Mouse (Mus musculus): Measurements from ENCODE around the gene Xkr7. TPM values are rescaled to one million over a fixed set of nuclear protein-coding genes. Genes with fewer than 3 reads are reported as not detected.

The Xkr7 gene
- polyA plus RNA-seq (2015; fragmentation: Nextera tagmentation; extraction: Ambion mirVana) = not detected in 2 replicates

DNA sequence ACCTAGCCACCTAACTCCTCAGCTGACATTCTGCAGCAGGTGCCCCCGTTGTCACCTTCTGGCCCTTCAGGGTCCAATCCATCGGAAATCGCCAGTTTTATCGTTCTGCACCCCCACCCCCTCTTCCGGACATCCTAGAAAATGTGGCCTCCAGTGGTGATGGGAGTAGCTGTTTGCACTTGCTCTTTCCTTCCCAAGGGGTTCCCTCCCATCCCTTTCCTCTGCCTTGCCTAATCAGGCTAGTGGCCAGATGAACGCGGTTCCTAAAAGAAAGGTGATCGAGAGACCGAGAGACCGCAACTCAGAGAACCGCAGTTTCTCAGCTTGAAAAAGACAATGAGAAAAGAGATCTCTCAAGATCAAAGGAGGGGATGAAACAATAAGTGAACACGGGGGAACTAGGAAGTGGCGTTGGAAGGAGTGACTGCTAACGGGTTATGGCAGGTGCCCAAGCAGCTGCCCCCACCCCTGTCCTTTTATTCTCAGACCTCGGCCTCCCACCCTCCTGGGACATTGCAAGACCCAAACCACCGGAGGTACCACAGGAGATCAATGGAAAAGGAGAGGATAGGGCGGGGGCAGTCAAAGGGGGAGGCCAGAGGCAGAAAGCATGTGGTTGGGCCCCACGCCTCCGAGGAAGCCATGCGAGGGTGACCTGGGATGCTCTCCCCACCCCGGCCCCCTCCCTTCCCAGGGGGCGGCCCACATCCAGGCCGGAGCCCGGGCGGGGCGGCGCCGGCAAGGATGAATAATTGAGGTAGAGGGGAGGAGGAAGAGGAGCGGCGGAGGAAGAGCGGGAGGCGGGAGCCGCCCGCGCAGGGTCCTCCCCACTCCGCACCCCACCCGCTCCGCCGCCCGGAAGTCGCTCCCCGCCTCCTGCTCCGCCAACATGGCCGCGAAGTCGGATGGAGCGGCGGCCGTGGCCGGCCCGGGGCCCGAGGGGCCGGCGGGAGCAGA, at the start of gene Xkr7:
Xkr7 (plus strand) TSS at position 727 of the 957 bp plus-strand sequence.
- ATAC-seq (ENCODE audit: insufficient read depth) = no peak

DNA sequence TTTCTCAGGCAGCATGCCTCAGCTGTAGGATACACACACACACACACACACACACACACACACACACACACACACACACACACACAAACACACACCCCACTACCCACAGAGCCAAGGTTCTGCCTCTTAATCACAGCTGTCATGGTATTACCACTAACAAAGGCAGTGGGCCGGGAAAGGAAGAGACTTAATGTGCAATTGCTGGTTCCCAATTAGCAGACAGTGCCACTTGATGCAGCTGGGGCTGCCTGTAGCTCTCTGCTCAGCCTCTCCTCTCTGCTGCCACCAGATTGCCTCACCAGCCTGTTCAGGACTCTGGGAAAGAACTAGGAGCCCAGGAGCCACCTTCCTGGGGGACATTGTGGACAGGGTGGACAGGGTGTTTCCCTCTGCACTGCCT, 46.1 kb upstream of the Xkr7 start:
- Histone ChIP-seq H3K27me3 (no peaks in the 10 kb centered on the region), H3K36me3 (replicated peaks) (no peaks in the 10 kb centered on the region), H3K4me3 (replicated peaks) (no peak overlapping the region), H3K9me3 (replicated peaks) (no peaks in the 10 kb centered on the region), H3K27ac (replicated peaks) (no peak overlapping the region), H3K4me2 (no peak overlapping the region), H3K4me1 (replicated peaks) (no peaks in the 10 kb centered on the region; the same call in 1 of the 2 replicates), H3K9ac (no peak overlapping the region)
- WGBS (ENCODE audit: insufficient replicate concordance) = 42% methylated on average over 1 of the region's 1 CpGs
- no peak for ATAC-seq (ENCODE audit: insufficient read depth)

More for the DNA sequence above, at the start of gene Xkr7:
- peak within 1 kb of the TSS; percentile 63 for H3K4me2 ChIP-seq
- H3K9ac ChIP-seq = no peak within 1 kb of the TSS
- H3K36me3 ChIP-seq (replicated peaks) = no peaks in the 10 kb centered on the region
- peak within 1 kb of the TSS; percentile 34 for H3K4me3 ChIP-seq (replicated peaks)
- WGBS (ENCODE audit: insufficient replicate concordance) = 2% methylated on average over 48 of the region's 54 CpGs
- no peaks in the 10 kb centered on the region for H3K9me3 ChIP-seq (replicated peaks)
- H3K4me1 ChIP-seq (replicated peaks) = peaks cover 8% of the 10 kb centered on the region; the same call in 1 of the 2 replicates
- H3K27me3 ChIP-seq = peaks cover 81% of the 10 kb centered on the region
- no peak within 1 kb of the TSS for H3K27ac ChIP-seq (replicated peaks)

DNA sequence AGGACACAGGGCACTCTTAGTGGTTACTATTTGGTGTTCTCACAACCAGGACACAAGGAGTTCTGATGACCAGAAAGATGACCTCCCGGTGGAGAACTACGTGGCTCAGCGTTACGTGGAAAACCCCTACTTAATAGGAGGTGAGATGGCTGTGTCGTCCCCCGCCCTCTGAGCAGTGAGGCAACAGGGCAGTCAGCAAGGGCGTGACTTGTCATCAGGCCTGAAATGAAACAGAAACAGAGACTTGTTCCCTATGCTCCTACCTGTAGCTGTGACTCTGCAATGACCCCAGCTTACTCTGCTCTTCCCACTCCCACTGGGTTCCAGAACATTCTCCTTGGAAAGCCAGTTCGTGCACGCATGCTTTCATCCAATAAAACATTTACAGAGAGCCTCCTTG, 40.1 kb upstream of the Xkr7 start:
- no peaks in the 10 kb centered on the region for H3K27me3 ChIP-seq
- no peak overlapping the region for H3K9ac ChIP-seq
- no peaks in the 10 kb centered on the region for H3K9me3 ChIP-seq (replicated peaks)
- H3K4me2 ChIP-seq = no peak overlapping the region
- H3K36me3 ChIP-seq (replicated peaks) = no peaks in the 10 kb centered on the region
- no peak for ATAC-seq (ENCODE audit: insufficient read depth)
- no peak overlapping the region for H3K27ac ChIP-seq (replicated peaks)
- 73% methylated on average over 9 of the region's 9 CpGs for WGBS (ENCODE audit: insufficient replicate concordance)
- no peaks in the 10 kb centered on the region; the same call in 1 of the 2 replicates for H3K4me1 ChIP-seq (replicated peaks)
- H3K4me3 ChIP-seq (replicated peaks) = no peak overlapping the region

DNA sequence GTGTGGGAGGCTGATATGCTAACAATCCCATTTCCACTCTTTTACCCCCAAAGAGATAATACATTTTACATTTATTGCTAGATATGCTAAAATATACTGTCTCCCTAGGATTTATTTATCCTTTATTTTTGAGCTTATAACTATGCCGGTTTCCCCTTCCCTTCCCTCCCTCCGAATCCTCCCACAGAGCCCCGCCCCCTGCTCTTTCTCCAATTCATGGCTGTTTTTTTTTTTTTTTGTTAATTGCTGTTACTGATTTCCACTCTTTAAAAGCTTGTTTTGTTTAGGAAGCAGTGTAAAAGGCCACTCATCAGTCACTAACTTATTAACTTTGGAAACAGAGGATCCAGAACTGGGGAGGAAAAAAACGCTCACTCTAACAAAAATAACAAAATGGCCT, 34.6 kb upstream of the Xkr7 start:
- 49% methylated on average over 4 of the region's 4 CpGs for WGBS (ENCODE audit: insufficient replicate concordance)
- H3K9ac ChIP-seq = no peak overlapping the region
- H3K4me3 ChIP-seq (replicated peaks) = no peak overlapping the region
- H3K9me3 ChIP-seq (replicated peaks) = no peaks in the 10 kb centered on the region
- H3K4me1 ChIP-seq (replicated peaks) = no peaks in the 10 kb centered on the region
- H3K27me3 ChIP-seq = no peaks in the 10 kb centered on the region
- ATAC-seq (ENCODE audit: insufficient read depth) = no peak
- no peak overlapping the region for H3K27ac ChIP-seq (replicated peaks)
- H3K36me3 ChIP-seq (replicated peaks) = no peaks in the 10 kb centered on the region
- no peak overlapping the region for H3K4me2 ChIP-seq

DNA sequence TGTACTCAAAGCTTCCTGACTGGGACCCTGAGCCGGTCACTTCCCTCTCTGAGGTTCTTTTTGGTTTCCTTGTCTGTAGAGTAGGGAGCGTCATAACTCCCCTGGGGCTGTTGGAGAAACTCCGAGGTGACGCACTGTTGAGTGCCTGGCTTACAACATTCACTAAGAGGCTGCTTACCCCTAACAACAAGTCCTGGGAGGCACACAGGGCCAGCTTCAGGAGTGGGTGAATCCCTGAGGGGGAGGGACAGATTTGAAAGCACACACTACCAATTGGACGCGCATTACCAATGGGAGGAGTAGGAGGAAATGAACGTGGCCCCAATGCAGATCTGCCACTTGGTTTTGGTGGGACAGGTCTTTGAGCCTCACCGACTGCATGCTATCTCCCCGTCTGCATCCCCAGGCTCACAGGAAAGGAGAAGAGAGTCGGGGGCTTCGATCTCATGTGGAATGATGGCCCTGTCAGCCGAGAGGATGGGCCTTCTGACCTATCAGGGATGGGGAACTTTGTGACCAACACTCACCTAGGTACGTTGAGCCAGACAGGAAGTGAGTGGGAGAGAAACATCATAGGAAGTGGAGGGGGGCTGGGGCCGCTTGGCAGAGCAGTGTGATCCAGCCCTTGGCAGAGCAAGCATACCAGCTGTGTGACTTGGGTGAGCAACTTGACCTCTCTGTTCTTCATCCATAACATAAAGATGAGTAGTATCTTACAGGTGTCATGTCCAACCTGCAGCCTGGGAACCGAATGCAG, 29.0 kb upstream of the Xkr7 start:
- no peak for ATAC-seq (ENCODE audit: insufficient read depth)
- H3K36me3 ChIP-seq (replicated peaks) = 0 out of 2 replicates have a peak, but pooled peaks cover 7% of the 10 kb centered on the region
- H3K4me3 ChIP-seq (replicated peaks) = no peak overlapping the region
- H3K27ac ChIP-seq (replicated peaks) = no peak overlapping the region
- no peak overlapping the region for H3K9ac ChIP-seq
- H3K4me2 ChIP-seq = no peak overlapping the region; the same call in 1 of the 2 replicates
- H3K9me3 ChIP-seq (replicated peaks) = no peaks in the 10 kb centered on the region
- 29% methylated on average over 15 of the region's 15 CpGs for WGBS (ENCODE audit: insufficient replicate concordance)
- H3K27me3 ChIP-seq = no peaks in the 10 kb centered on the region
- no peaks in the 10 kb centered on the region for H3K4me1 ChIP-seq (replicated peaks)

DNA sequence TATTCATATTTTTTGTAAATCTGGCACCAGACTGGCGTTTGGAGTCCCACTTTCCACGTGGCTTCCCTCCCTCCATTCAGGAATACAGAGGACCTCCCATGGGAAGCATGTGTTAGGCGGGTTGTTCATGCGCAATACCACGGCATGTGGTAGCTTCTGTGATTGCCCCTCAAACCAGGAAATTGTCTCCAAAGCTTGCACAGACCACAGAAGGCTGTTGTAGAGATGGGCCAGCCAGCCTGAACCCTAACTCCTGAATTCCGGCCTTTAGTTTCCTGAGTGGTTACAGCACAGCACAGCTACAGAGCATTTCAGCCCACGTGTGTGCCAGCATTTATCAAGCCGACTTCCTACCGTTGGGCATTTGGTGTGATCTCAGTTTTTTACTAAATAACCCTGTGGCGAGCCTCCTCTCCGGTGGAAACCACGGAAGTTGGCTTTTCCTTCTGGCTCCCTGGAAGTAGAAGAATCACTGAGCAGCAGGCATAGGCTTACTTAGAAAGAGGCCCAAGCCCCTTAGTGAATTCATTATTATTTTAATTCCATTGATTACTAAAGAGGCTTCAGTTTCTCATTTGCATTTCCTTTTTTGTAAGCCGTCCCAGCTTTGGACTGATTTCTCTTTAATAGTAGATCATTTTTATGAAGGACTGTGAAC, 27.8 kb upstream of the Xkr7 start:
- 19% methylated on average over 13 of the region's 13 CpGs for WGBS (ENCODE audit: insufficient replicate concordance)
- H3K27me3 ChIP-seq = no peaks in the 10 kb centered on the region
- peaks cover 18% of the 10 kb centered on the region for H3K36me3 ChIP-seq (replicated peaks)
- H3K4me2 ChIP-seq = no peak overlapping the region
- H3K27ac ChIP-seq (replicated peaks) = no peak overlapping the region
- no peak for ATAC-seq (ENCODE audit: insufficient read depth)
- no peaks in the 10 kb centered on the region for H3K4me1 ChIP-seq (replicated peaks)
- H3K9me3 ChIP-seq (replicated peaks) = no peaks in the 10 kb centered on the region
- no peak overlapping the region for H3K4me3 ChIP-seq (replicated peaks)
- H3K9ac ChIP-seq = no peak overlapping the region

DNA sequence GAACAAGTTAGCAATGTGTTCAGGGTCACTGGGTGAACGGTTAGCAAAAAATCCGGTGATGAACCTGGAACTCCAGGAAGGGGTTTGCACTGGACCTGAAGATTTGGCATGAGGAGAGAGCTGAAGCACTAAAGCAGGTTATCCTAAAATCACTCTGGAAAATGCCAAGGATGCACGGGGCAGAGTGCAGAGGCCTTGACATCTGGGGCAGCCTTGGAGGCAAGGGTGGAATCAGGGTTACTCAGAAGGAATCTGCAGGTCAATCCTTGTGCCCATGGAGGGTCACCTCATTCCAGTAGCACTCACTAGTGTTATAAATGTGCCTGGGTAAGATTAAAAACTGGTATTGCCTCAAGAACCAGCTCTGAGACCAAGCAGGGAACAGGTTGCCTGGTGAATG, 25.7 kb upstream of the Xkr7 start:
- no peaks in the 10 kb centered on the region for H3K27me3 ChIP-seq
- H3K9me3 ChIP-seq (replicated peaks) = no peaks in the 10 kb centered on the region

DNA sequence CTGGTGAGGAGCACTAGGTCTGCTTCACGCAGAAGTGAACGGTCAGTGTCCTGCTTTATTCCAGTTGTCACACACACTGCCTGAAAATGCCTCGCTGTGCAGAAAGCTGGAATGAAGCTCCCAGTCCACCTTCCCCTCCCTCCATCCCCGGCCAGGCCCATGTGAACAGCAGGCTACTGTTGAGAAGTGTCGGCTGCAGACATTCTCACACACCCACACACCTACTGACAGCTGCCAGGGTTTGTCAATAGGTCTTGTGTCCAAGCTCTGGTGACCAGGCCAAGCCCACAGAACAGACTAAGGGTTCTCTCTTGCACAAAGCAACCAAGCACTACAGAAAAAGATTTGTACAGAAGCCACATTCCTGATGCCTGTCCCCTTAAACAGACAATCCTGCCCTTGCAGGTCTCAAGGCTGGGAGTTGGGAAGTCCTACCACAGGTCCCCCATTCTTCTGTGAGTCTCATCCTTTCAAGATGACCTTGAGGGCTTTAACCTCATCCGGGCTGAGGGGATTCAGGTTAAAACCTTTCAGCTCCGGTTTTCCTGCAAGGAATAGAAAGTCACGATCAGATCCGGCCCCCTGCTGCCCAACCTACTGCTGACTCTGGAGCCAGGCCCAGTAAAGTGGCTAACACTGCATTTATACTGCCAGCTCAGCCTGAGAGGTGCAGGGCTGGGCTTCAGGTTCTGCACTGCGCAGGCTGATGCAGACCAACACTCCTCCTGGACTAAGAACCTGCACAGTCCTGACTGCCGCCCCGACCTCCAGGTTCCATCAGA, 22.3 kb upstream of the Xkr7 start:
- 71% methylated on average over 12 of the region's 12 CpGs for WGBS (ENCODE audit: insufficient replicate concordance)

More for the DNA sequence above, 25.7 kb upstream of the Xkr7 start:
- WGBS (ENCODE audit: insufficient replicate concordance) = 70% methylated on average over 3 of the region's 3 CpGs
- H3K36me3 ChIP-seq (replicated peaks) = peaks cover 40% of the 10 kb centered on the region
- no peak overlapping the region for H3K4me2 ChIP-seq
- H3K27ac ChIP-seq (replicated peaks) = no peak overlapping the region
- H3K9ac ChIP-seq = no peak overlapping the region
- no peak overlapping the region for H3K4me3 ChIP-seq (replicated peaks)
- no peak for ATAC-seq (ENCODE audit: insufficient read depth)
- H3K4me1 ChIP-seq (replicated peaks) = no peaks in the 10 kb centered on the region

DNA sequence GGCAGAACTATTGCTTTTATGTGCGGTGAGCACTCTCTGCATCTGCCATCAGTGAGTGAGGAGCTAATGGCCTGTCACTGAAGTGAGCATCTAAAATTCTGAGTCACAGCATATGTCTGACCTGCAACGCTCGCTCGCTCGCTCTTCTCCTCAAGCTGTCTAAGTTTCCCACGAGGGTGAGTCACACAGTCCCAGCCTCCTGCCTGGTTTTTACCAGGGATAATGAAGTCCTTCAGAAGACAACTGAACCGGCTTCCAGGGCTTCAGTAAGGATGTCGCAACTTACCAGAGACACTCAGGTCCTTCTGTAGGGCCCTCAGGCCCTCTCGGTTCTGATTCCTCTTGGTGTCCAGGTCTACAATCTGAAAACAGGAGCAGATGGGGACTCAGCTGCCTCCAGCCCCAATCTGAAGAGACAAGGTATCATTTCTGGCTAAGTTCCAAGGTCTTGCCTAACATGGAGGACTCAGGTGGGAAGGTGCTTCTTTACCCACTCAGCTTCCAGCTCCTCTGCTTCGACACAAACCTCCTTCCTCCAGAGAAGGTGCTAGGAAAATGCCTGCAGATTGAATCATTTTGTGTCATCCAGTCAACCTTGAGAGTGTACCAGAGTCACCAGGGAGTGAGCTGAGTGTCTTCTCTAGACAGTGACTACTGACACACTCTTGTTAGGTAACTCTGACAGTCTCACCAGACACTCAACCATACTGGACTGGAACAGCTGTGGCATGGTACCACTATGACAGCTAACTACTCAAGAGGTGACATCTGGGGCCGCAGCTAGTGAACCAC, 17.7 kb upstream of the Xkr7 start:
- peaks cover 13% of the 10 kb centered on the region for H3K4me1 ChIP-seq (replicated peaks)
- peak overlapping the region; percentile 83 for H3K4me3 ChIP-seq (replicated peaks)
- no peaks in the 10 kb centered on the region for H3K9me3 ChIP-seq (replicated peaks)
- WGBS (ENCODE audit: insufficient replicate concordance) = 76% methylated on average over 11 of the region's 11 CpGs
- peak overlapping the region; percentile 91 for H3K4me2 ChIP-seq
- no peak for ATAC-seq (ENCODE audit: insufficient read depth)
- peak overlapping the region; percentile 72; the same call in 1 of the 2 replicates for H3K9ac ChIP-seq
- peaks cover 45% of the 10 kb centered on the region for H3K36me3 ChIP-seq (replicated peaks)
- peaks cover 15% of the 10 kb centered on the region for H3K27me3 ChIP-seq
- H3K27ac ChIP-seq (replicated peaks) = no peak overlapping the region

More for the DNA sequence above, 22.3 kb upstream of the Xkr7 start:
- Histone ChIP-seq H3K9ac (no peak overlapping the region), H3K36me3 (replicated peaks) (peaks cover 64% of the 10 kb centered on the region), H3K4me3 (replicated peaks) (no peak overlapping the region), H3K27ac (replicated peaks) (no peak overlapping the region), H3K27me3 (no peaks in the 10 kb centered on the region), H3K9me3 (replicated peaks) (no peaks in the 10 kb centered on the region), H3K4me1 (replicated peaks) (peaks cover 7% of the 10 kb centered on the region), H3K4me2 (no peak overlapping the region)
- ATAC-seq (ENCODE audit: insufficient read depth) = no peak
